Mouse (Mus musculus) kidney, postnatal 4 days (tissue): Measurements from ENCODE around the gene Wdpcp.

Experiments
- DNase-seq, 2 experiments: peaks; one replicate each; pipeline ENCODE4 v3.0.0; 2021; ENCODE audit warnings: mixed read lengths in 2 of 2

The Wdpcp gene

DNA sequence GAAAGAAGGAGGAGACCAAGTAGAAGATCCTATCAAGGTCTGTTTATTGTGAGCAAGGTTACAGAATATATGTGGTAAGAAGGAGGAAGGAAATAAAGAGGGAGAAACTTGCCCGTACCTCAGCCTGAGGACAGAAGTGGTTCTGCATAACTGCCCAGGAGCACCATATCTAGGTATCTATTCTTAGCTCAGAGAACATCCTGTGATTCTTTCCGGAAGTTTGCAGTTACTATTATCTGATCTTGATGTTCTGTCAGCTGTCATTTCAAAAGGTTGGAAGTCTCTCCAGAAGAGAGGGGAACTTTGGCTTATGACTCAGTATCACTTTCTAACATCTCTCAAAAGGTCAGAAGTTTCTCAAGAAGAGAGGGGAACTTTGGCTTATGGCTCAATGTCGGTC lies 216.8 kb downstream of the Wdpcp start:
- no peak for DNase-seq

DNA sequence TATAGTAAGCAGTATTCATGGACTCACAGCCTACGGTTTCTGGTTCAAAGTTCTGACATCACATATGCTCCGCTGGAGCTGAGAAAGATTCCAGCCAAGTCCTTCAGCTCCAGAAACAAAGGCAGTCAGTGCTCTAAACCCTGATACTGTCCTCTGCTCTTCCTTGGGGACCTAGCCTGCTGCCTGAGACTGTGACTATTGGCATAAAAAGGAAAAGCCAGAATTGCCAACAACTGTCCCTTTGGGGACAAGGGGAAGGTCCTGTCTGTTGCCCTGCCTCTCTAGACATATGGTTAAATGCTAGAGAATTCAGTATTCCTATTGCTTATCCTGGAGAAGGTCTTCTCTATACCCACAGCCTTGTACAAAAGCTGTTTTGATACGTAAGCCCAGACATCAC lies 252.9 kb downstream of the Wdpcp start:
- DNase-seq, result no peak

- DNase-seq, result no peak
Measured at GRCm38 (mm10) chr11:21826521-21826920, 254.5 kb downstream of the Wdpcp start.

GRCm38 (mm10) chr11:21847040-21847439 lies 275.0 kb downstream of the Wdpcp start:
- DNase-seq, result no peak

DNA sequence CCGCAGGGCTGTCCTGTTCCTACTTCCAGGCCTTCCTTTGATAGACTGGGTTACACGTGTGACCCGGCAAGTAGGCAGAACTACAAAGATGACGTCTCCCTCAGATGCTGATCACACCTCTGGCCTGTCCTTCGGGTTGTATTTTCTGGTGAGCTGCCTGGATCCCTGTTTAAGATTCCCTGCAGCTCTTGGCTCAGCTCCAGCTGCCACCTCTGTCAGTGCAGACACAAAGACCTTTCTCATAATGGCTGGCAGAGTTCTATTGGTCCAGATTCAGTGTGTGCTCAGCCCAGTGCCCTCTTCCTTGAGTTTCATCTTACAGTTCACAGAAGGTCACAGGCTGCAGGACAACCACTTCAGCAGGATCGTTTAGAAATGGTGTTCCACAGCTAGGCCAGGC lies 292.0 kb downstream of the Wdpcp start:
- DNase-seq, result no peak

DNA sequence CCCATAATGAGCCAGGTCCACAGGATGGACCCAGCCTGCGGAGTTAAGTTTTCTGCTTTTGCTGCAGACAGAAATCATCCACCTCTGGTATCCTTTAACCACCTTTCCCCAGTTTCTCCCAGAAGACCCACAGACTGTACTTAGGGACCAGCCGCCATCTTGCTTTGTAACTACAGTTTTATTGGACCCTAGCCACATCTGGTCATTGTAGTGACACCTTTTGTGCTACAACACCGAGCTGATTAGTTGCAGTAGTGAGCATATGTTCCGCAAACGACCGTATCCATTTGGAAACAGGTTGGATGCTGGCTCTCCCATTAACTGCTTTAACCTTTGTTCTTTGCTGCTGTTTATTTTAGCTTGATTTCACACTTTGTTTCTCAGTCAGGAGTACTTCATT lies 292.5 kb downstream of the Wdpcp start:
- DNase-seq, result no peak

- no peak for DNase-seq
Measured at GRCm38 (mm10) chr11:21868675-21869074, 296.6 kb downstream of the Wdpcp start.

DNA sequence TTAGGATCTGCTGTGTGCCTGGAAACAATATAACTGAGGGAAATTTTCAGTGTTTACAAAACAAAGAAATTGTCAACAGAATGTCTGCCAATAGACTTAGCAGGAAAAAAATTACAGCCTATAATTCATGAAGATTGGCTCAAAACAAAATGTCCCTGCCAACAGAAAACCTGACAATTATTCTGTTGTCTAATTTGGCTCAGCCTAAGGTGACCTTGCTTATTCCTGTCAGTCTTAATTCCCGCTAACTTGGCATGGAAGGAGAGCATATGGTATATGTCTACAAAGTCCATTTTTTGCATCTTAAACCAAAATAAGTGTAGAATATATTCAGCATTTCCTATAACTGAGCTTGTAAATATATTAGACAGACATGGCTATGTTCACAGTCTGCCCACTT lies 298.8 kb downstream of the Wdpcp start:
- no peak for DNase-seq

GRCm38 (mm10) chr11:21871728-21872127 lies 299.7 kb downstream of the Wdpcp start:
- no peak for DNase-seq

DNA sequence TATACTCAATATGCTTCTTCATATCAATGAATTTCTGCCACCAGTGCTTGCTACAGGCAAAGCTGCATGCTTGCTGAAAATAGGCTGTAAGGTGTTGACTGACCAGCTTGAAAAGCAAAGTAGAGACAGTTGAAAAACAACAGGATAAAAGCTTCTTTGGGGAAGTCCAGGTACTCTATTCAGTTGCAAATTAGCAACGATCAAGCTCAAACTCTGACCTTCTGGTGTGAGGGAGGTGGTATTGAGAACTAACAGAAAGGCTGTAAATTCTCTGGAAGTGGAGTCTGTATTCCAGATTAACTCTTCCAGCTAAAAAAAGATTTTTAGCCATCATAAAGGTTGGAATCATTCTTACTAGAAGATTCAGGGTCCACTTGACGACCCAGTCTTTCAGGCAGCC lies 303.0 kb downstream of the Wdpcp start:
- DNase-seq, result no peak

- DNase-seq, result no peak
Measured at GRCm38 (mm10) chr11:21894696-21895095, 322.7 kb downstream of the Wdpcp start.

DNA sequence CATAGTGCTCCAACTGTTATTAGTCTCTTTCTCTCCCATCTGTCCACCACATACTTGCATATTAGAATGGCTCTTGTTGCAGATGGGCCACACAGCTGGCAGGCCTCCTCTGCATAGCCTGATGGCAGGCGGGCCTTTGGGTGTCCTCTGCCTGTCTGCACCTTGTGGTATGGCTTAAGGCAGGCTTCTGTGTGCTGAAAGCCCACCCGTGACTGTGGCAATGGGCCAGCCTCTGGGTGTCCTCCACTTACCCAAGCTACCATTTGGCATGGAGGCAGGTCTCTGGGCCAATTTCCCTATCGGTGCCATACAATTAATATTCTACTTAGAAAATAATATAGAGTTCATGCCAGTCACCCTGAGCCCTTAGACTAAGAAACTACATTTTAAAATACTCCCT lies 350.5 kb downstream of the Wdpcp start:
- DNase-seq, result no peak
